Mouse (Mus musculus): ENCODE measurements around the gene Tmem50a. TPM values are rescaled to one million over a fixed set of nuclear protein-coding genes. Genes with fewer than 3 reads are reported as not detected.
A peak's percentile ranks its signal among the peaks of the same experiment; 100 is the strongest.

Tmem50a gene
- 90.1 and 115 TPM in 2 replicates for polyA plus RNA-seq (2012; rRNA removed)

- Histone ChIP-seq H3K4me1 (ENCODE audit: control insufficient read depth, insufficient read depth, low read length) (peaks cover 7% of the 10 kb centered on the region; the same call in 1 of the 2 replicates), H3K27me3 (replicated peaks; ENCODE audit: control insufficient read depth, insufficient read depth, low read length) (no peaks in the 10 kb centered on the region), H3K27ac (ENCODE audit: insufficient read depth, low read depth, low read length) (peak within 1 kb of the TSS; percentile 81), H3K36me3 (ENCODE audit: control insufficient read depth, insufficient read depth, low read length) (no peaks in the 10 kb centered on the region), H3K4me3 (ENCODE audit: insufficient read depth, low read depth, low read length) (peak within 1 kb of the TSS; percentile 63)
- TF ChIP-seq CTCF (conservative IDR thresholded peaks at IDR 0.05; ENCODE audit: insufficient read depth, insufficient read length, low read depth, low read length) = no peak
- peak; percentile 54 for TF ChIP-seq POLR2A (IDR thresholded peaks at IDR 0.05; ENCODE audit: low read depth, low read length)
- WGBS = under 1% methylated on average over 25 of the region's 25 CpGs
- peak; percentile 96 for DNase-seq
Observed at GRCm38 (mm10) chr4:134914864-134915209, at the start of gene Tmem50a. Gene Tmem50a, minus strand, starts transcription at chr4:134915024.

- peak; percentile 55 for TF ChIP-seq CTCF (conservative IDR thresholded peaks at IDR 0.05; ENCODE audit: insufficient read depth, insufficient read length, low read depth, low read length)
- no peak for TF ChIP-seq POLR2A (IDR thresholded peaks at IDR 0.05; ENCODE audit: low read depth, low read length)
- no peaks in the 10 kb centered on the region for H3K36me3 ChIP-seq (ENCODE audit: control insufficient read depth, insufficient read depth, low read length)
- peak; percentile 16 for DNase-seq
- WGBS = 18% methylated on average over 19 of the region's 19 CpGs
- no peak overlapping the region for H3K27ac ChIP-seq (ENCODE audit: insufficient read depth, low read depth, low read length)
- H3K27me3 ChIP-seq (replicated peaks; ENCODE audit: control insufficient read depth, insufficient read depth, low read length) = no peaks in the 10 kb centered on the region
- peaks cover 4% of the 10 kb centered on the region; the same call in 1 of the 2 replicates for H3K4me1 ChIP-seq (ENCODE audit: control insufficient read depth, insufficient read depth, low read length)
- H3K4me3 ChIP-seq (ENCODE audit: insufficient read depth, low read depth, low read length) = no peak overlapping the region
Observed at GRCm38 (mm10) chr4:134963021-134963776, 48.4 kb upstream of the Tmem50a start.

GRCm38 (mm10) chr4:134956328-134956727 is 41.5 kb upstream of the Tmem50a start:
- no peaks in the 10 kb centered on the region for H3K27me3 ChIP-seq (replicated peaks; ENCODE audit: control insufficient read depth, insufficient read depth, low read length)
- no peaks in the 10 kb centered on the region for H3K36me3 ChIP-seq (ENCODE audit: control insufficient read depth, insufficient read depth, low read length)
- TF ChIP-seq CTCF (conservative IDR thresholded peaks at IDR 0.05; ENCODE audit: insufficient read depth, insufficient read length, low read depth, low read length) (peak; percentile 77), POLR2A (IDR thresholded peaks at IDR 0.05; ENCODE audit: low read depth, low read length) (no peak)
- no peaks in the 10 kb centered on the region for H3K4me1 ChIP-seq (ENCODE audit: control insufficient read depth, insufficient read depth, low read length)
- no peak overlapping the region for H3K27ac ChIP-seq (ENCODE audit: insufficient read depth, low read depth, low read length)
- DNase-seq = peak; percentile 73
- 14% methylated on average over 3 of the region's 3 CpGs for WGBS
- no peak overlapping the region for H3K4me3 ChIP-seq (ENCODE audit: insufficient read depth, low read depth, low read length)

GRCm38 (mm10) chr4:134955845-134956244 is 41.0 kb upstream of the Tmem50a start:
- 63% methylated on average over 3 of the region's 3 CpGs for WGBS
- Histone ChIP-seq H3K27ac (ENCODE audit: insufficient read depth, low read depth, low read length) (no peak overlapping the region), H3K36me3 (ENCODE audit: control insufficient read depth, insufficient read depth, low read length) (no peaks in the 10 kb centered on the region), H3K4me1 (ENCODE audit: control insufficient read depth, insufficient read depth, low read length) (no peaks in the 10 kb centered on the region), H3K27me3 (replicated peaks; ENCODE audit: control insufficient read depth, insufficient read depth, low read length) (no peaks in the 10 kb centered on the region), H3K4me3 (ENCODE audit: insufficient read depth, low read depth, low read length) (no peak overlapping the region)
- TF ChIP-seq CTCF (conservative IDR thresholded peaks at IDR 0.05; ENCODE audit: insufficient read depth, insufficient read length, low read depth, low read length) = no peak
- TF ChIP-seq POLR2A (IDR thresholded peaks at IDR 0.05; ENCODE audit: low read depth, low read length) = no peak
- DNase-seq = no peak

GRCm38 (mm10) chr4:134955196-134955595 is 40.4 kb upstream of the Tmem50a start:
- H3K4me1 ChIP-seq (ENCODE audit: control insufficient read depth, insufficient read depth, low read length) = no peaks in the 10 kb centered on the region
- WGBS = 92% methylated on average over 2 of the region's 2 CpGs
- TF ChIP-seq CTCF (conservative IDR thresholded peaks at IDR 0.05; ENCODE audit: insufficient read depth, insufficient read length, low read depth, low read length) (no peak), POLR2A (IDR thresholded peaks at IDR 0.05; ENCODE audit: low read depth, low read length) (no peak)
- no peaks in the 10 kb centered on the region for H3K27me3 ChIP-seq (replicated peaks; ENCODE audit: control insufficient read depth, insufficient read depth, low read length)
- H3K36me3 ChIP-seq (ENCODE audit: control insufficient read depth, insufficient read depth, low read length) = no peaks in the 10 kb centered on the region
- no peak overlapping the region for H3K27ac ChIP-seq (ENCODE audit: insufficient read depth, low read depth, low read length)
- DNase-seq = no peak
- H3K4me3 ChIP-seq (ENCODE audit: insufficient read depth, low read depth, low read length) = no peak overlapping the region

- no peak for TF ChIP-seq CTCF (conservative IDR thresholded peaks at IDR 0.05; ENCODE audit: insufficient read depth, insufficient read length, low read depth, low read length)
- TF ChIP-seq POLR2A (IDR thresholded peaks at IDR 0.05; ENCODE audit: low read depth, low read length) = no peak
- H3K27ac ChIP-seq (ENCODE audit: insufficient read depth, low read depth, low read length) = no peak overlapping the region
- H3K4me1 ChIP-seq (ENCODE audit: control insufficient read depth, insufficient read depth, low read length) = no peaks in the 10 kb centered on the region
- 11% methylated on average over 15 of the region's 15 CpGs for WGBS
- H3K4me3 ChIP-seq (ENCODE audit: insufficient read depth, low read depth, low read length) = no peak overlapping the region
- peak; percentile 30 for DNase-seq
- H3K27me3 ChIP-seq (replicated peaks; ENCODE audit: control insufficient read depth, insufficient read depth, low read length) = no peaks in the 10 kb centered on the region
- no peaks in the 10 kb centered on the region for H3K36me3 ChIP-seq (ENCODE audit: control insufficient read depth, insufficient read depth, low read length)
Observed at GRCm38 (mm10) chr4:134954461-134954860, 39.6 kb upstream of the Tmem50a start.

GRCm38 (mm10) chr4:134950518-134951091 is 35.8 kb upstream of the Tmem50a start:
- Histone ChIP-seq H3K27me3 (replicated peaks; ENCODE audit: control insufficient read depth, insufficient read depth, low read length) (no peaks in the 10 kb centered on the region), H3K36me3 (ENCODE audit: control insufficient read depth, insufficient read depth, low read length) (no peaks in the 10 kb centered on the region), H3K4me3 (ENCODE audit: insufficient read depth, low read depth, low read length) (no peak overlapping the region), H3K27ac (ENCODE audit: insufficient read depth, low read depth, low read length) (no peak overlapping the region), H3K4me1 (ENCODE audit: control insufficient read depth, insufficient read depth, low read length) (no peaks in the 10 kb centered on the region)
- TF ChIP-seq POLR2A (IDR thresholded peaks at IDR 0.05; ENCODE audit: low read depth, low read length) (no peak), CTCF (conservative IDR thresholded peaks at IDR 0.05; ENCODE audit: insufficient read depth, insufficient read length, low read depth, low read length) (no peak)
- DNase-seq = peak; percentile 59
- whole genome bisulfite sequencing = 14% methylated on average over 11 of the region's 11 CpGs
